Mouse (Mus musculus) urinary bladder, postnatal 14 days (tissue): ENCODE results near the gene Tspear.
"Not testable (repeated sequence)": the region's sequence is repeated elsewhere in the genome, so short reads cannot be mapped to it uniquely, and the experiment has no call there.

ENCODE experiments used
- DNase-seq: peaks from one replicate; pipeline ENCODE4 v3.0.0; 2021; ENCODE audit warnings: low spot score

Gene Tspear

GRCm38 (mm10) chr10:77685895-77686664, at the start of gene Tspear:
Tspear (plus strand) TSS chr10:77686569.
- peak; percentile 70 for DNase-seq

- no peak for DNase-seq
Observed at GRCm38 (mm10) chr10:77638956-77639355, 47.4 kb upstream of the Tspear start.

GRCm38 (mm10) chr10:77643160-77643559, 43.2 kb upstream of the Tspear start:
- DNase-seq = no peak

GRCm38 (mm10) chr10:77645571-77645970, 40.8 kb upstream of the Tspear start:
- DNase-seq = no peak

- no peak for DNase-seq
Observed at GRCm38 (mm10) chr10:77647461-77647860, 38.9 kb upstream of the Tspear start.

GRCm38 (mm10) chr10:77647901-77648300, 38.5 kb upstream of the Tspear start:
- DNase-seq = no peak

- DNase-seq = no peak
Observed at GRCm38 (mm10) chr10:77652046-77652445, 34.3 kb upstream of the Tspear start.

- peak; percentile 36 for DNase-seq
Observed at GRCm38 (mm10) chr10:77658286-77658994, 27.9 kb upstream of the Tspear start.

GRCm38 (mm10) chr10:77663949-77664665, 22.3 kb upstream of the Tspear start:
- DNase-seq = no peak

GRCm38 (mm10) chr10:77666342-77666741, 20.0 kb upstream of the Tspear start:
- no peak for DNase-seq

- DNase-seq = no peak
Observed at GRCm38 (mm10) chr10:77667402-77667801, 19.0 kb upstream of the Tspear start.

- no peak for DNase-seq
Observed at GRCm38 (mm10) chr10:77670710-77671109, 15.7 kb upstream of the Tspear start.

GRCm38 (mm10) chr10:77671519-77671918, 14.8 kb upstream of the Tspear start:
- DNase-seq = no peak

GRCm38 (mm10) chr10:77673765-77674164, 12.6 kb upstream of the Tspear start:
- no peak for DNase-seq

- DNase-seq = no peak
Observed at GRCm38 (mm10) chr10:77677562-77677961, 8.8 kb upstream of the Tspear start.

- no peak for DNase-seq
Observed at GRCm38 (mm10) chr10:77682994-77683393, 3.4 kb upstream of the Tspear start.

GRCm38 (mm10) chr10:77684181-77684580, 2.2 kb upstream of the Tspear start:
- DNase-seq = no peak

- no peak for DNase-seq
Observed at GRCm38 (mm10) chr10:77687021-77687420, 652 bp downstream of the Tspear start.

- not testable (repeated sequence) for DNase-seq
Observed at GRCm38 (mm10) chr10:77690356-77690807, 4.0 kb downstream of the Tspear start, which contains the start of gene Gm19402. Gm19402 (minus strand) TSS chr10:77690757.

GRCm38 (mm10) chr10:77697133-77697532, 10.8 kb downstream of the Tspear start, which contains the start of gene Gm9508:
Gm9508 (minus strand) TSS chr10:77697233.
- no peak for DNase-seq

GRCm38 (mm10) chr10:77706326-77706725, 20.0 kb downstream of the Tspear start, which contains the start of gene Gm10272:
Gm10272 (plus strand) TSS chr10:77706626.
- no peak for DNase-seq

GRCm38 (mm10) chr10:77709831-77710230, 23.5 kb downstream of the Tspear start:
- DNase-seq = no peak
